Mouse (Mus musculus) embryonic fibroblast, embryonic 13.5 days (primary cell): Measurements from ENCODE around the gene Upk3b. TPM values are rescaled to one million over a fixed set of nuclear protein-coding genes. Genes with fewer than 3 reads are reported as not detected.

Experiments
- H3K27ac ChIP-seq: 2 replicates; pipeline ENCODE4 v1.5.1; 2012; ENCODE audit warnings: low read length, control low read depth, inconsistent platforms; ENCODE audit not compliant: insufficient read depth
- H3K4me1 ChIP-seq: 2 replicates; pipeline ENCODE4 v1.6.1; 2011; ENCODE audit warnings: low read length; ENCODE audit not compliant: control insufficient read depth, insufficient read depth
- H3K4me3 ChIP-seq: 2 replicates; pipeline ENCODE4 v1.5.1; 2011; ENCODE audit warnings: mild to moderate bottlenecking, control low read depth, low read length; ENCODE audit not compliant: insufficient read depth
- CTCF ChIP-seq: IDR thresholded peaks from 2 replicates; pipeline ENCODE4 v1.5.1; 2011; ENCODE audit warnings: mild to moderate bottlenecking, control low read depth, low read length, moderate library complexity, borderline replicate concordance; ENCODE audit not compliant: insufficient read depth
- POLR2A ChIP-seq: IDR thresholded peaks from 2 replicates; pipeline ENCODE4 v1.6.1; 2011; ENCODE audit warnings: low read depth, mild to moderate bottlenecking, control low read depth, low read length, moderate library complexity
- polyA plus RNA-seq: library from polyadenylated mRNA; stranded (reverse); fragments of >200 nt; gene quantifications from 2 replicates; pipeline ENCODE4 v1.2.4, GENCODE M21; 2011; ENCODE audit warnings: low read depth; ENCODE audit not compliant: missing spikeins, insufficient read length

Upk3b gene
- polyA plus RNA-seq = 0.23 and 1.0 TPM in 2 replicates

DNA sequence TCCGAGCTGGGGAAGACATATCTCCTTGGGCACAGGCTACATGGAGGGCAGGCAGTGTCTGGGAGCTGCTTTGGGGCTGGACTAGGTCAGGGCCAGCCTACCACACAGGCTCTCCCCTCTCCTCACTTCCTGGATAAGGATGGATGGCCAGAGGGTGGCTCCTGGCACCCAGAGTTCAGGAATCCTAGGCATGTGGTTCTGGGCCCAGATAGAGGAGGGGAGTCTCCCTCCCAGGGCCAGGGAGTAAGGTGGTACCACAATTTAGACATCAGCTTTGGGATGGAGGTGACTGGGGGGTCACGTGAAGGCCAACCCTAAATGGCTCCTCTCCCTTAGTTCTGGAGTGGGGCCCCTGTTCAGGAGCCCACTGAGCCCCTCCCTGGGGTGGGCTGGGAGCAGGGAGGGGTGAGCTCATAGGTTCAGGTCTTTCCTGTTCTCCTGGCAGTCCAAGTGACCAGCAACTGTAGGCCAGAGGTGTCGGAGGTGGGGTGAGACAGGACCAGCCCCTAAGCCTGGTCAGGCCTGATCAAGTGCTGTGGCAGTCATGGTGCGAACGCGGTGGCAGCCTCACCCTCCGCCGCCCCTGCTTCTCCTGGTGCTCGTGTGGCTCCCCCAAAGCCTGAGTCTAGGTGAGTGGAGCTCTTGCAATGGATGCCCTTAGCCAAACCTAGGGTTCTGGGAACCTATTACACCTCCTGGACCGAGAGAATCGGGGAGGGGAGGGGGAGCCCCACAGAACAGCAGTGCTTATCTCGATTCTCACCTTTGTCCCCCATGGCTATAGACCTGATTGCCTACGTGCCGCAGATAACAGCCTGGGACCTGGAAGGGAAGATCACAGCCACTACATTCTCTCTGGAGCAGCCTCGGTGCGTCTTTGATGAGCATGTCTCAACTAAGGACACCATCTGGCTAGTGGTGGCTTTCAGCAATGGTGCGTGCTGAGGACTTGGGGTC, at the start of gene Upk3b:
Upk3b (plus strand) TSS at position 239 of the 957 bp plus-strand sequence.
- no peak within 1 kb of the TSS for H3K27ac ChIP-seq
- H3K4me3 ChIP-seq = no peak within 1 kb of the TSS
- no peaks in the 10 kb centered on the region for H3K4me1 ChIP-seq
- TF ChIP-seq POLR2A (no peak), CTCF (no peak)

- Histone ChIP-seq H3K4me3 (no peak overlapping the region), H3K4me1 (0 out of 2 replicates have a peak, but pooled peaks cover 1% of the 10 kb centered on the region), H3K27ac (no peak overlapping the region)
- TF ChIP-seq POLR2A (no peak), CTCF (no peak)
Observed at GRCm38 (mm10) chr5:135990601-135991000, 47.7 kb upstream of the Upk3b start.

GRCm38 (mm10) chr5:135993381-135993965, 44.8 kb upstream of the Upk3b start:
- Histone ChIP-seq H3K4me1 (peaks cover 6% of the 10 kb centered on the region; the same call in 1 of the 2 replicates), H3K4me3 (no peak overlapping the region), H3K27ac (no peak overlapping the region)
- no peak for TF ChIP-seq POLR2A
- TF ChIP-seq CTCF = no peak

DNA sequence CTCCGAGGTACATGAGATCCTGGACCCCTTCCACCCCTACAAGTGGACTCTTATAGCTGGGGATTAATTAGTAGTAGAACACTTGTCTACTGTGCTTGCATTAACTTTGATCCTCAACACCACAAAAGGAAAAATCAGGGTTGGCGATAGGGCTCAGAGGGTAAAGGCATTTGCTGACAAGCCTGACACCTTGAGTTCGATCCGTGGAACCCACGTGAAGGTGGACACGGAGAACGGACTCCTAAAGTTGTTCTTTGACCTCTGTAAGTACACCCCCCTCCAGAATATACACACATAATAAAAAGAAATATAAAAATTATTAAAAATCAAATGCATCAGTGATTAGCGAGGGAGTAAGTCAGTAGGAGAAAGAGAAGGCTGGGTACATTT, 44.0 kb upstream of the Upk3b start:
- Histone ChIP-seq H3K27ac (no peak overlapping the region), H3K4me1 (peaks cover 6% of the 10 kb centered on the region; the same call in 1 of the 2 replicates), H3K4me3 (no peak overlapping the region)
- TF ChIP-seq CTCF (no peak), POLR2A (no peak)

DNA sequence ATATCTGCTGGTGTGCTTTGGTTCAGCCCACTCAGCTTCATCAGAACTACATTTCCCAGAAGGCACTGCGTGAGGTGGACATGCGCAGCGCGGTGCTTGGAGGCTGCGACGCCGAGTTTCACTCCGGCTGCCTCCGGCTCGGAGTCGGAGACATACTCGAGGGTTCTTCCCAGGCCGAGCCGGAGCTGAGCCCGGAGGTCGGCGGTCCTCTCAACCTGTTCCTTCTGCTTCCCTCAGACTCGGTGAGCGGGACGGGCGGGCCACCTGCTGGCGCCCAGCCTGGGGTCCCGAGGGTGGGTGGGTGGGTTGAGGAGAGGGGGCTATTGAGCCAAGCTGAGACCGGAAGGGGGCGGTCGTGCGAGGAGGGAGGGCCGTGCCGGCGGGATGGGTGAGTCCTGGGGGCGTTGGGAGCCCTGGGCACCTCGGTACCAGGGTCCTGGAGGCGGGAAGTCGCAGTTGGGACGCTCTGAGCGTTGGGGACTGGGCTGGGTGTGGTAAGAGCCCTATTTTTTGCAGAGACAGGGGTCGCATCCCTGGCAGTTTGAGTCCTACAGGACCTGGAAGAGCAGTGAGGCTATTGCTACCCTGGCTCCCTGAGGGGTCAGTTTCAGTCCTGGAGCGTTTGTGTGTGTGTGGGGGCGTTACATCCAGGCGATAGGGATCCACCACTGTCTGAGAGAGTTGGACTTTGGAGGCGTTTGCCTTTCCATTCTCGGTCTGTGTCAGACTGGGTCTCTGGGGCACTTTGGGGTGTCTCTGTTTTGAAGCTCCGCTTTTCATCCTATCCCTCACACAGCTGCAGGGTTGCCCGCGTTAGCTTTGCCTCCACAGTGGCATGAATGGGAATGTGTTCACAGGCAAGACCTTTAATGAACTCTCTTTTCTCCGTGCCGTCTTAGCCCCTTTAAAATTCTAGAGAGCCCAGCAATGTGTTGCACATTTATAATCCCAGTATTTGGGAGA, 43.3 kb upstream of the Upk3b start, which contains the start of gene Dtx2:
Dtx2 (plus strand) TSS at position 76 of the 963 bp plus-strand sequence.
- peaks cover 6% of the 10 kb centered on the region; the same call in 1 of the 2 replicates for H3K4me1 ChIP-seq
- peak within 1 kb of the TSS; percentile 81 for H3K4me3 ChIP-seq
- TF ChIP-seq CTCF = peak; percentile 22; the same call in 1 of the 2 replicates
- TF ChIP-seq POLR2A = peak; percentile 97
- H3K27ac ChIP-seq = no peak within 1 kb of the TSS

- peaks cover 6% of the 10 kb centered on the region; the same call in 1 of the 2 replicates for H3K4me1 ChIP-seq
- no peak overlapping the region for H3K27ac ChIP-seq
- no peak for TF ChIP-seq POLR2A
- no peak overlapping the region for H3K4me3 ChIP-seq
Observed at GRCm38 (mm10) chr5:135996162-135996561, 42.1 kb upstream of the Upk3b start.

- H3K4me3 ChIP-seq = no peak overlapping the region
- no peak overlapping the region for H3K27ac ChIP-seq
- H3K4me1 ChIP-seq = no peaks in the 10 kb centered on the region
- TF ChIP-seq CTCF (no peak), POLR2A (no peak)
Observed at GRCm38 (mm10) chr5:136001222-136001621, 37.1 kb upstream of the Upk3b start.

GRCm38 (mm10) chr5:136002325-136002724, 36.0 kb upstream of the Upk3b start:
- Histone ChIP-seq H3K4me3 (no peak overlapping the region), H3K4me1 (no peaks in the 10 kb centered on the region), H3K27ac (no peak overlapping the region)
- TF ChIP-seq POLR2A (no peak), CTCF (no peak)

DNA sequence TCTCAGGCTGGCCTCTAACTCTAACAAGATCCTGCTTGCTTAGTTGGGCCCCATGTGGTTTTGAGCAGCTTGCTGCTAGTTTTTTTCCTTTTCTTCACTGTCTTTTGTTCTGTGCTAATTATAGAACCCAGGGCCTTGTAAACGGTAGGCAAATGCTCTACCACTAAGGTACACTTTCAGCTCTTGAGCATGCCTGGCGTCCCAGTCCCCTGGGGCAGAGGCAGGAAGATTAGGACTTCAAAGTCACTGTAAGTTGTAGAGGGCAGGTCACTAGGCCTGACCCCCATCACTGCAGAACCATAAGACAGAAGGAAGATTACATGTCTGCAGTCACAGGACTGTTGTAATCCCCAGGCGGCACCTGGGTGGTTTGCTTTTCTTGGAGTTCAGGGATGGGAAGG, 35.5 kb upstream of the Upk3b start:
- H3K27ac ChIP-seq = no peak overlapping the region
- no peak for TF ChIP-seq CTCF
- no peak for TF ChIP-seq POLR2A
- H3K4me3 ChIP-seq = no peak overlapping the region
- H3K4me1 ChIP-seq = no peaks in the 10 kb centered on the region
